8 mouse cellular contexts compared by ENCODE assay signal in genomic region chr13:51418942-51419451, GRCm38 (mm10). TPM values are rescaled to one million over a fixed set of nuclear protein-coding genes. Genes with fewer than 3 reads are reported as not detected.
DNase-seq lines count a peak whose midpoint lies in the region; ATAC-seq and TF ChIP-seq lines count a peak whose summit lies in the region.

No protein-coding gene starts in this region.

- H3K4me1 ChIP-seq in kidney, embryonic 15.5 days, result peaks cover 27% of the 10 kb centered on the region
- H3K4me1 ChIP-seq in cortical plate, adult 2 months (ENCODE audit: control insufficient read depth, insufficient read depth, low read length), result peaks cover 16% of the 10 kb centered on the region
- peaks cover 10% of the 10 kb centered on the region for H3K4me1 ChIP-seq in forebrain, embryonic 14.5 days (ENCODE audit: control insufficient read depth, insufficient read depth, low read length)
- peaks cover 27% of the 10 kb centered on the region for H3K4me1 ChIP-seq in midbrain, embryonic 10.5 days
- no peaks in the 10 kb centered on the region for H3K4me1 ChIP-seq in kidney, adult 2 months (ENCODE audit: control insufficient read depth, insufficient read depth, low read length)

- H3K36me3 ChIP-seq in kidney, embryonic 15.5 days, result peaks cover 31% of the 10 kb centered on the region
- H3K36me3 ChIP-seq in forebrain, embryonic 14.5 days (ENCODE audit: control insufficient read depth, insufficient read depth, low read length), result 0 out of 2 replicates have a peak, but pooled peaks cover 2% of the 10 kb centered on the region
- H3K36me3 ChIP-seq in midbrain, embryonic 10.5 days, result peaks cover 25% of the 10 kb centered on the region
- no peaks in the 10 kb centered on the region for H3K36me3 ChIP-seq in kidney, adult 2 months (ENCODE audit: control insufficient read depth, insufficient read depth, low read length)

- no peak overlapping the region for H3K27ac ChIP-seq in kidney, embryonic 15.5 days
- no peak overlapping the region for H3K27ac ChIP-seq in cortical plate, adult 2 months (ENCODE audit: insufficient read depth, low read length)
- H3K27ac ChIP-seq in forebrain, embryonic 14.5 days (ENCODE audit: low read depth, low read length), result no peak overlapping the region
- H3K27ac ChIP-seq in midbrain, embryonic 10.5 days (replicated peaks), result peak overlapping the region; percentile 80; the same call in 1 of the 2 replicates
- no peak overlapping the region for H3K27ac ChIP-seq in kidney, adult 2 months (ENCODE audit: insufficient read depth, low read depth, low read length)

- TF ChIP-seq CTCF in cortical plate, adult 2 months (IDR thresholded peaks at IDR 0.05; ENCODE audit: extremely low read depth, insufficient read depth, low read length), result no peak
- TF ChIP-seq CTCF in kidney, adult 2 months (conservative IDR thresholded peaks at IDR 0.05; ENCODE audit: insufficient read depth, insufficient read length, low read depth, low read length), result no peak

- H3K4me2 ChIP-seq in kidney, embryonic 15.5 days, result peak overlapping the region; percentile 42
- peak overlapping the region; percentile 56 for H3K4me2 ChIP-seq in forebrain, embryonic 14.5 days (ENCODE audit: low read length)

- H3K27me3 ChIP-seq in kidney, embryonic 15.5 days, result no peaks in the 10 kb centered on the region
- H3K27me3 ChIP-seq in forebrain, embryonic 14.5 days (replicated peaks; ENCODE audit: control insufficient read depth, insufficient read depth, low read length), result no peaks in the 10 kb centered on the region
- H3K27me3 ChIP-seq in midbrain, embryonic 10.5 days (ENCODE audit: low read depth, poor library complexity, severe bottlenecking), result no peaks in the 10 kb centered on the region
- H3K27me3 ChIP-seq in kidney, adult 2 months (replicated peaks; ENCODE audit: control insufficient read depth, insufficient read depth, low read length), result no peaks in the 10 kb centered on the region

- H3K4me3 ChIP-seq in kidney, embryonic 15.5 days (replicated peaks), result no peak overlapping the region
- H3K4me3 ChIP-seq in cortical plate, adult 2 months (ENCODE audit: insufficient read depth, low read length), result peak overlapping the region; percentile 11
- H3K4me3 ChIP-seq in forebrain, embryonic 14.5 days (ENCODE audit: low read depth, low read length), result no peak overlapping the region
- H3K4me3 ChIP-seq in midbrain, embryonic 10.5 days, result peak overlapping the region; percentile 44; the same call in 1 of the 2 replicates
- H3K4me3 ChIP-seq in kidney, adult 2 months (ENCODE audit: insufficient read depth, low read depth, low read length), result no peak overlapping the region

- no peak for DNase-seq in kidney, postnatal 4 days
- no peak for DNase-seq in forebrain, embryonic 14.5 days (ENCODE audit: low spot score)
- no peak for DNase-seq in midbrain, embryonic 10.5 days (ENCODE audit: low spot score)
- no peak for DNase-seq in ovary, adult 18-20 months (ENCODE audit: low spot score)
- DNase-seq in embryo, embryonic 9.5 days (ENCODE audit: extremely low spot score), result no peak
- no peak for DNase-seq in kidney, adult 2 months

- WGBS in kidney, embryonic 15.5 days, result 79% methylated on average over 19 of the region's 19 CpGs
- 80% methylated on average over 19 of the region's 19 CpGs for WGBS in forebrain, embryonic 14.5 days
- WGBS in midbrain, embryonic 10.5 days, result 82% methylated on average over 19 of the region's 19 CpGs
- 72% methylated on average over 19 of the region's 19 CpGs for WGBS in kidney, adult 2 months

- no peak for ATAC-seq in kidney, embryonic 15.5 days (replicated peaks; ENCODE audit: low FRiP score)
- peak; percentile 42 for ATAC-seq in forebrain, embryonic 14.5 days

- TF ChIP-seq POLR2A in cortical plate, adult 2 months (IDR thresholded peaks at IDR 0.05; ENCODE audit: extremely low read depth, insufficient read depth, low read length), result no peak
- no peak for TF ChIP-seq POLR2A in kidney, adult 2 months (IDR thresholded peaks at IDR 0.05; ENCODE audit: low read depth, low read length)

- H3K9ac ChIP-seq in kidney, embryonic 15.5 days, result no peak overlapping the region
- 0 out of 2 replicates have a peak overlapping the region, but pooled peaks have one; percentile 3 for H3K9ac ChIP-seq in forebrain, embryonic 14.5 days (ENCODE audit: low read length)

- H3K9me3 ChIP-seq in kidney, embryonic 15.5 days (replicated peaks), result no peaks in the 10 kb centered on the region; the same call in 1 of the 2 replicates
- no peaks in the 10 kb centered on the region for H3K9me3 ChIP-seq in forebrain, embryonic 14.5 days (replicated peaks; ENCODE audit: control insufficient read depth, low read length)
- H3K9me3 ChIP-seq in midbrain, embryonic 10.5 days (replicated peaks), result peaks cover 17% of the 10 kb centered on the region

RNA-seq across cellular contexts. Expression of gene S1pr3, which starts 10.6 kb away (rescaled TPM):
- polyA plus RNA-seq in kidney, embryonic 15.5 days (2015; fragmentation: Nextera tagmentation; extraction: Ambion mirVana), result 50.1 and 53.7 TPM in 2 replicates
- polyA plus RNA-seq in cortical plate, adult 2 months (2012; rRNA removed), result 6.7 and 6.9 TPM in 2 replicates
- 10.3 and 12.3 TPM in 2 replicates for polyA plus RNA-seq in forebrain, embryonic 14.5 days (2014; fragmentation: Nextera tagmentation; extraction: Ambion mirVana)
- 47.5 and 53.4 TPM in 2 replicates for polyA plus RNA-seq in midbrain, embryonic 10.5 days (2016; fragmentation: Nextera tagmentation; extraction: Ambion mirVana)
- 15.6 and 16.1 TPM in 2 replicates for polyA plus RNA-seq in kidney, adult 2 months (2012; rRNA removed)

Comparison
In these comparisons a context has a peak if more than half of its experiments do, and no peak if none do; other contexts are left out.
1. H3K4me3 ChIP-seq: peak in cortical plate, adult 2 months (single experiment) and midbrain, embryonic 10.5 days (single experiment); none in kidney, embryonic 15.5 days (single experiment), forebrain, embryonic 14.5 days (single experiment) and kidney, adult 2 months (single experiment).